ENCODE assay signal across 8 mouse cellular contexts in the genomic region with DNA sequence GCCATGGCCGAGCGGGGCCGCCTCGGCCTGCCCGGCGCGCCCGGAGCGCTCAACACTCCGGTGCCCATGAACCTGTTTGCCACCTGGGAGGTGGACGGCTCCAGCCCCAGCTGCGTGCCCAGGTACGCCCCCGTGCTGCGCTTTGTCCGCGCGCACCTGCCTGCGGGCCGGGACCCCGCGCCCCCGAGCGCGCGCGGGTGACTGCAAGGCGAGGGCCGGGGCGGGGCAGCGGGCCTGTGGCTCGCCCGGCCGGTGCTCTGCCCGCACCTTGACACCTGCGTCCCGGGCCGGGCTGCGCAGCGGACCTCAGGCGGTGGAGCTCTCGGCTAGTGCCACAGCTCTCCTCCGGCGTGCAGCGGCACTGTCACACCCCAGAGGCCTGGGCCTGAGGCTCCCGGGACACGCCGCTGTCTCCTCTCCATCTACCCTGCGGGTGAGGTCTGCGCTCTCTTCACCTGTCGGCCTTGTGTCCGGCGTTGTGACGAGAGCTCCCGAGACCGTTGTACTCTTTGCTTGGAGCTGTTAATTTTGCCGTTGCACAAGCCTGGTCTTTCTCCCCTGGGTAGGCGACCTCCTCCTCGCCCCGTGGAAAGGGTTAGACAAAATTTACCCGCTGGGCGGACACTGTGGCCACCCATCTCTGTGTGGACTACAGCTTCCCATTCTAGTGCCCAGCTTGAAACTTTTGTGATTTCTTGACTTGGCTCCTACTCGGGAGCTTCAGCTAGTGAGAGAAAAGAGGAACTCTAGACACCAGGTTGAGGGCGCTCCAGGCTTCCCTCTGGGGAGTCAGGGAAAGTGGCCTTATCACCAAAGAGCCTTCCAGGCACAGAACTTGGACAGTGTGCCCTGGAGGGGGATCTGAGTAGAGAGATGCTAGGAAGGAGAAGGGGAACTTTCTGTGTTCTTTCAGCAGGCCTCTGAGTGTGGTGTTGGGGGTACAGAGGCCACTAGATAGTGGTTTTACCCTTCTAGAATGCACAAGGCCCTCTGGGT. TPM values are rescaled to one million over a fixed set of nuclear protein-coding genes. Genes with fewer than 3 reads are reported as not detected.
DNase-seq lines count a peak whose midpoint lies in the region; ATAC-seq and TF ChIP-seq lines count a peak whose summit lies in the region.

No protein-coding gene starts in this region.

- peaks cover 15 to 43% of the 10 kb centered on the region in 2 experiments for H3K4me1 ChIP-seq in CH12.LX (ENCODE audit: control insufficient read depth in 1 of 2, insufficient read depth in 2 of 2)
- H3K4me1 ChIP-seq in embryonic facial prominence, embryonic 12.5 days, result peaks cover 28% of the 10 kb centered on the region
- H3K4me1 ChIP-seq in heart, embryonic 14.5 days (ENCODE audit: control insufficient read depth in 2 of 2, insufficient read depth in 2 of 2, low read length in 2 of 2), result peaks cover 16 to 18% of the 10 kb centered on the region in 2 experiments
- H3K4me1 ChIP-seq in kidney, postnatal 0 days (replicated peaks; ENCODE audit: insufficient read depth, low read length), result peaks cover 11% of the 10 kb centered on the region; the same call in 1 of the 2 replicates
- peaks cover 32% of the 10 kb centered on the region for H3K4me1 ChIP-seq in olfactory bulb, adult 2 months (ENCODE audit: control insufficient read depth, insufficient read depth, low read length)

- in situ Hi-C loops in CH12.LX (cut with MboI; ENCODE audit: low pct_ligation_motif_present, low pct_unique_long_range_greater_than_20kb, low sequenced_read_pairs), result loop anchor here (5.0 kb wide), 1 partner anchor 137 kb away; no protein-coding TSS in a partner anchor

- H3K36me3 ChIP-seq in CH12.LX (replicated peaks in 1 of 2; ENCODE audit: control insufficient read depth in 1 of 2, insufficient read depth in 1 of 2, low read length in 1 of 2), result peaks cover 0 to 8% of the 10 kb centered on the region in 2 experiments
- H3K36me3 ChIP-seq in embryonic facial prominence, embryonic 12.5 days, result no peaks in the 10 kb centered on the region
- no peaks in the 10 kb centered on the region for H3K36me3 ChIP-seq in heart, embryonic 14.5 days (ENCODE audit: control insufficient read depth, insufficient read depth, low read length)
- no peaks in the 10 kb centered on the region for H3K36me3 ChIP-seq in kidney, postnatal 0 days (ENCODE audit: insufficient read depth, low read length)

- peaks cover 2% of the 10 kb centered on the region for H3K9me3 ChIP-seq in CH12.LX (replicated peaks; ENCODE audit: low read length)
- no peaks in the 10 kb centered on the region for H3K9me3 ChIP-seq in embryonic facial prominence, embryonic 12.5 days
- no peaks in the 10 kb centered on the region for H3K9me3 ChIP-seq in heart, embryonic 14.5 days (ENCODE audit: control insufficient read depth, low read length)
- no peaks in the 10 kb centered on the region for H3K9me3 ChIP-seq in kidney, postnatal 0 days (replicated peaks; ENCODE audit: low read length)

- peak overlapping the region; percentile 63 to 91 (median 83) for H3K4me3 ChIP-seq in CH12.LX (replicated peaks in 1 of 3; ENCODE audit: low read depth in 2 of 3, low read length in 2 of 3, poor library complexity in 1 of 3)
- H3K4me3 ChIP-seq in embryonic facial prominence, embryonic 12.5 days, result peak overlapping the region; percentile 81
- peak overlapping the region; percentile 93 to 98 for H3K4me3 ChIP-seq in heart, embryonic 14.5 days (ENCODE audit: control insufficient read depth in 1 of 2, insufficient read depth in 1 of 2, low read depth in 1 of 2, low read length in 2 of 2)
- peak overlapping the region; percentile 78 for H3K4me3 ChIP-seq in kidney, postnatal 0 days (replicated peaks; ENCODE audit: low read depth, low read length)
- peak overlapping the region; percentile 88 for H3K4me3 ChIP-seq in olfactory bulb, adult 2 months (ENCODE audit: insufficient read depth, low read depth, low read length)

- no peaks in the 10 kb centered on the region; the same call in 1 of the 2 replicates for H3K79me2 ChIP-seq in CH12.LX (replicated peaks; ENCODE audit: control insufficient read depth, extremely low read depth, insufficient read depth, poor library complexity, severe bottlenecking)

- DNase-seq in CH12.LX (ENCODE audit: extremely low read depth), result peak; percentile 32
- peak; percentile 56 for DNase-seq in adrenal gland, postnatal 14 days
- DNase-seq in kidney, postnatal 0 days (ENCODE audit: low spot score), result no peak
- peak; percentile 39 for DNase-seq in lung, postnatal 10 days
- peak; percentile 39 to 58 for DNase-seq in thymus, postnatal 36 days

- no peaks in the 10 kb centered on the region for H3K27me3 ChIP-seq in CH12.LX (replicated peaks)
- H3K27me3 ChIP-seq in embryonic facial prominence, embryonic 12.5 days, result no peaks in the 10 kb centered on the region
- H3K27me3 ChIP-seq in heart, embryonic 14.5 days (ENCODE audit: control insufficient read depth, insufficient read depth, low read length), result no peaks in the 10 kb centered on the region
- no peaks in the 10 kb centered on the region for H3K27me3 ChIP-seq in kidney, postnatal 0 days (ENCODE audit: insufficient read depth, low read length)

- no peak overlapping the region for H3K27ac ChIP-seq in CH12.LX (ENCODE audit: insufficient read depth, low read depth)
- peak overlapping the region; percentile 52 for H3K27ac ChIP-seq in embryonic facial prominence, embryonic 12.5 days
- peak overlapping the region; percentile 63 to 64; a peak in 3 of 4 replicates for H3K27ac ChIP-seq in heart, embryonic 14.5 days (replicated peaks in 1 of 2; ENCODE audit: control insufficient read depth in 1 of 2, insufficient read depth in 1 of 2, low read depth in 2 of 2, low read length in 2 of 2)
- H3K27ac ChIP-seq in kidney, postnatal 0 days, result peak overlapping the region; percentile 86
- H3K27ac ChIP-seq in olfactory bulb, adult 2 months (ENCODE audit: insufficient read depth, low read depth, low read length), result peak overlapping the region; percentile 38; the same call in 1 of the 2 replicates

- peak overlapping the region; percentile 29 for H3K4me2 ChIP-seq in CH12.LX (ENCODE audit: insufficient read depth, low read depth, poor library complexity, severe bottlenecking)
- peak overlapping the region; percentile 92 for H3K4me2 ChIP-seq in embryonic facial prominence, embryonic 12.5 days (replicated peaks)
- H3K4me2 ChIP-seq in heart, embryonic 14.5 days (ENCODE audit: low read length), result peak overlapping the region; percentile 72
- peak overlapping the region; percentile 97 for H3K4me2 ChIP-seq in kidney, postnatal 0 days (ENCODE audit: low read length)

- TF ChIP-seq EP300 in CH12.LX (IDR thresholded peaks at IDR 0.05; ENCODE audit: low read length), result no peak

- TF ChIP-seq RAD21 in CH12.LX (IDR thresholded peaks at IDR 0.05; ENCODE audit: low read depth, low read length), result peak; percentile 17

- H3K9ac ChIP-seq in CH12.LX (ENCODE audit: insufficient read depth, low read depth), result peak overlapping the region; percentile 55
- peak overlapping the region; percentile 91 for H3K9ac ChIP-seq in embryonic facial prominence, embryonic 12.5 days
- peak overlapping the region; percentile 93 for H3K9ac ChIP-seq in heart, embryonic 14.5 days (ENCODE audit: low read length)
- H3K9ac ChIP-seq in kidney, postnatal 0 days (ENCODE audit: low read depth, low read length), result peak overlapping the region; percentile 91

- WGBS in embryonic facial prominence, embryonic 12.5 days, result under 1% methylated on average over 63 of the region's 64 CpGs
- WGBS in heart, embryonic 14.5 days, result under 1% methylated on average over 53 of the region's 64 CpGs
- WGBS in kidney, postnatal 0 days, result 1% methylated on average over 62 of the region's 64 CpGs
- 1% methylated on average over 64 of the region's 64 CpGs for WGBS in olfactory bulb, adult 2 months

- dilution Hi-C loops in CH12.LX (cut with MboI; ENCODE audit: extremely low pct_ligation_motif_present, extremely low pct_unique_long_range_greater_than_20kb, low sequenced_read_pairs), result no loop called here

- TF ChIP-seq POLR2A in CH12.LX (IDR thresholded peaks at IDR 0.05; ENCODE audit: low read depth, low read length), result no peak
- no peak for TF ChIP-seq POLR2A in olfactory bulb, adult 2 months (IDR thresholded peaks at IDR 0.05; ENCODE audit: insufficient read depth, low read depth, low read length)

- 0 out of 2 replicates have a peak, but pooled peaks have one; percentile 31 for ATAC-seq in embryonic facial prominence, embryonic 12.5 days (ENCODE audit: insufficient number of reproducible peaks, insufficient read depth, low FRiP score, low TSS enrichment)
- ATAC-seq in heart, embryonic 14.5 days (ENCODE audit: insufficient number of reproducible peaks, insufficient read depth, low FRiP score, low read depth), result peak; percentile 24
- ATAC-seq in kidney, postnatal 0 days (replicated peaks; ENCODE audit: low FRiP score, low read depth), result peak; percentile 48; the same call in 1 of the 2 replicates

- TF ChIP-seq CTCF in CH12.LX (conservative IDR thresholded peaks at IDR 0.05 in 1 of 2, IDR thresholded peaks at IDR 0.05 in 1 of 2; ENCODE audit: low read depth in 2 of 2, low read length in 2 of 2), result peak in 1 of 2 experiments; percentile 24; a peak in 1 of 4 replicates
- TF ChIP-seq CTCF in kidney, postnatal 0 days (IDR thresholded peaks at IDR 0.05; ENCODE audit: low read depth), result no peak
- no peak for TF ChIP-seq CTCF in olfactory bulb, adult 2 months (IDR thresholded peaks at IDR 0.05; ENCODE audit: insufficient read depth, low read depth, low read length)

RNA-seq across cellular contexts. Expression of gene Pacs2, which starts 0.6 kb away (rescaled TPM):
- total RNA-seq in CH12.LX (2012; rRNA removed), result 6.5 and 7.1 TPM in 2 replicates
- total RNA-seq in CH12.LX (2014; rRNA removed), result 2.4 and 3.1 TPM in 2 replicates
- 7.0 and 8.2 TPM in 2 replicates for polyA plus RNA-seq in CH12.LX (2012; ENCODE audit: insufficient read length, low read depth)
- 30.0 and 31.1 TPM in 2 replicates for total RNA-seq in adrenal gland, postnatal 14 days (2021)
- polyA plus RNA-seq in embryonic facial prominence, embryonic 12.5 days (2016; fragmentation: Nextera tagmentation; extraction: Ambion mirVana), result 19.0 and 19.4 TPM in 2 replicates
- polyA plus RNA-seq in heart, embryonic 14.5 days (2014; fragmentation: Nextera tagmentation; extraction: Ambion mirVana), result 7.1 and 7.6 TPM in 2 replicates
- 7.9 and 9.5 TPM in 2 replicates for polyA plus RNA-seq in kidney, postnatal 0 days (2015; fragmentation: Nextera tagmentation; extraction: Ambion mirVana)
- polyA plus RNA-seq in olfactory bulb, adult 2 months (2012; ENCODE audit: insufficient read depth, insufficient read length, low replicate concordance, missing spikeins), result not detected in 2 replicates

RNA-seq across cellular contexts. Expression of gene Brf1, which starts 14.4 kb away (rescaled TPM):
- total RNA-seq in CH12.LX (2012; rRNA removed), result 30.8 and 31.2 TPM in 2 replicates
- total RNA-seq in CH12.LX (2014; rRNA removed), result 15.9 and 18.1 TPM in 2 replicates
- 29.6 and 30.6 TPM in 2 replicates for polyA plus RNA-seq in CH12.LX (2012; ENCODE audit: insufficient read length, low read depth)
- 46.3 and 57.7 TPM in 2 replicates for total RNA-seq in adrenal gland, postnatal 14 days (2021)
- polyA plus RNA-seq in embryonic facial prominence, embryonic 12.5 days (2016; fragmentation: Nextera tagmentation; extraction: Ambion mirVana), result 81.9 and 83.0 TPM in 2 replicates
- 40.5 and 42.5 TPM in 2 replicates for polyA plus RNA-seq in heart, embryonic 14.5 days (2014; fragmentation: Nextera tagmentation; extraction: Ambion mirVana)
- polyA plus RNA-seq in kidney, postnatal 0 days (2015; fragmentation: Nextera tagmentation; extraction: Ambion mirVana), result 41.4 and 43.6 TPM in 2 replicates
- polyA plus RNA-seq in olfactory bulb, adult 2 months (2012; ENCODE audit: insufficient read depth, insufficient read length, low replicate concordance, missing spikeins), result not detected in 2 replicates

RNA-seq across cellular contexts. Expression of gene Btbd6, which starts 38.6 kb away (rescaled TPM):
- 10.8 and 11.9 TPM in 2 replicates for total RNA-seq in CH12.LX (2012; rRNA removed)
- total RNA-seq in CH12.LX (2014; rRNA removed), result 4.3 and 5.6 TPM in 2 replicates
- polyA plus RNA-seq in CH12.LX (2012; ENCODE audit: insufficient read length, low read depth), result 8.0 and 9.9 TPM in 2 replicates
- total RNA-seq in adrenal gland, postnatal 14 days (2021), result 18.3 and 21.1 TPM in 2 replicates
- polyA plus RNA-seq in embryonic facial prominence, embryonic 12.5 days (2016; fragmentation: Nextera tagmentation; extraction: Ambion mirVana), result 25.6 and 27.4 TPM in 2 replicates
- polyA plus RNA-seq in heart, embryonic 14.5 days (2014; fragmentation: Nextera tagmentation; extraction: Ambion mirVana), result 19.4 and 25.9 TPM in 2 replicates
- 22.8 and 24.9 TPM in 2 replicates for polyA plus RNA-seq in kidney, postnatal 0 days (2015; fragmentation: Nextera tagmentation; extraction: Ambion mirVana)
- polyA plus RNA-seq in olfactory bulb, adult 2 months (2012; ENCODE audit: insufficient read depth, insufficient read length, low replicate concordance, missing spikeins), result not detected in 2 replicates

RNA-seq across cellular contexts. Expression of gene Tex22, which starts 59.4 kb away (rescaled TPM):
- 0.21 and 0.55 TPM in 2 replicates for total RNA-seq in CH12.LX (2012; rRNA removed)
- total RNA-seq in CH12.LX (2014; rRNA removed), result not detected in 2 replicates
- not detected in 2 replicates for polyA plus RNA-seq in CH12.LX (2012; ENCODE audit: insufficient read length, low read depth)
- total RNA-seq in adrenal gland, postnatal 14 days (2021), result 0.37 and 0.49 TPM in 2 replicates
- 0.13 TPM in 1 of 2 replicates, not detected in the other for polyA plus RNA-seq in embryonic facial prominence, embryonic 12.5 days (2016; fragmentation: Nextera tagmentation; extraction: Ambion mirVana)
- not detected in 2 replicates for polyA plus RNA-seq in heart, embryonic 14.5 days (2014; fragmentation: Nextera tagmentation; extraction: Ambion mirVana)
- polyA plus RNA-seq in kidney, postnatal 0 days (2015; fragmentation: Nextera tagmentation; extraction: Ambion mirVana), result not detected in 2 replicates
- polyA plus RNA-seq in olfactory bulb, adult 2 months (2012; ENCODE audit: insufficient read depth, insufficient read length, low replicate concordance, missing spikeins), result not detected in 2 replicates

Comparison
In these comparisons a context has a peak if more than half of its experiments do, and no peak if none do; other contexts are left out.
1. H3K4me2 ChIP-seq: peak in every context shown above with its lines; median percentile 97 in kidney, postnatal 0 days; 92 in embryonic facial prominence, embryonic 12.5 days; 72 in heart, embryonic 14.5 days; 29 in CH12.LX.
2. RNA of gene Brf1, which starts 14.4 kb away (polyA plus RNA-seq): 81.9 to 83.0 TPM in embryonic facial prominence, embryonic 12.5 days, 41.4 to 43.6 TPM in kidney, postnatal 0 days, 40.5 to 42.5 TPM in heart, embryonic 14.5 days and 29.6 to 30.6 TPM in CH12.LX; not detected in olfactory bulb, adult 2 months; every median in the first group is over 10 times any median in the second.
3. Peak in every context shown above with its lines, with median percentiles within 50 percentile points of each other: H3K4me3 ChIP-seq, H3K9ac ChIP-seq and ATAC-seq.